Mouse (Mus musculus) brain, embryonic 14.5 days (tissue): ENCODE measurements around the gene Pam.
"Not testable (repeated sequence)": the region's sequence is repeated elsewhere in the genome, so short reads cannot be mapped to it uniquely, and the experiment has no call there.

Experiments
- CTCF ChIP-seq: fragments of 200-500 bp; IDR thresholded peaks from 2 replicates; pipeline ENCODE4 v1.5.1; 2012; ENCODE audit warnings: inconsistent platforms, mild to moderate bottlenecking, moderate library complexity, borderline replicate concordance; ENCODE audit not compliant: insufficient read depth, insufficient read length; ENCODE audit errors: extremely low read depth
- POLR2A ChIP-seq: fragments of 200-500 bp; IDR thresholded peaks from 2 replicates; pipeline ENCODE4 v1.6.1; 2012; ENCODE audit warnings: mild to moderate bottlenecking, inconsistent platforms, borderline replicate concordance; ENCODE audit not compliant: poor library complexity, insufficient read depth, insufficient read length, severe bottlenecking; ENCODE audit errors: extremely low read depth

DNA sequence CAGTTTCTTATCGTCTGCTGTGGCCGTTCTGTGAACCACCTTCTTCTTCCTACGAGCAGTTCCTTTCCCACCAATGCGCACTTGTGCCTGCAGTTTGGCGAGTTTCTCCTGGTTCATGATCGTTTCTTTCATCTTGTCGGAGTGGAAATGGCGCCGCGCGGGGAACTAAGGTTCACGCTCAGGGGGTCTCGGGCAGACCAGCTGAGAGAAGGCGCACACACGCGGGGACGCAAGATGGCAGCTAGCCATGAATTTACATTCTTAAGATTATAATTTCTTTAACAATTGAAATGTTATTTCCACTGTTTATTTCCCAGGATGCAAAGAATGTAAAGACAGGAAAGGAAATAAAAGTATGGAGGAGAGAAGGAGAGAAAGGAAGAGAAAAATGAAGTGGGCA is 146.2 kb downstream of the Pam start:
- TF ChIP-seq POLR2A, CTCF: not testable (repeated sequence)
